Mouse (Mus musculus) C2C12 (cell line): ENCODE measurements around the gene Ccser2.

Experiments used
- CEBPB ChIP-seq: IDR thresholded peaks from one replicate; pipeline ENCODE4 v1.6.1; 2011; ENCODE audit warnings: low read depth, mild to moderate bottlenecking, control low read depth, moderate library complexity
- CTCF ChIP-seq: IDR thresholded peaks from one replicate; pipeline ENCODE4 v1.5.1; 2011; ENCODE audit not compliant: control insufficient read depth, insufficient read depth, insufficient read length
- MAX ChIP-seq: IDR thresholded peaks from one replicate; pipeline ENCODE4 v1.6.1; 2011; ENCODE audit warnings: mild to moderate bottlenecking, control low read depth
- MYOD1 ChIP-seq: IDR thresholded peaks from one replicate; pipeline ENCODE4 v1.6.1; 2011; ENCODE audit warnings: low read depth; ENCODE audit not compliant: control insufficient read depth, insufficient read length
- USF1 ChIP-seq: IDR thresholded peaks from one replicate; pipeline ENCODE4 v1.6.1; 2011; ENCODE audit warnings: low read depth, mild to moderate bottlenecking, control low read depth, moderate library complexity

GRCm38 (mm10) chr14:36921346-36922049 is 47.1 kb downstream of the Ccser2 start:
- no peak for TF ChIP-seq CTCF
- TF ChIP-seq MAX, result no peak
- no peak for TF ChIP-seq USF1
- TF ChIP-seq CEBPB, result no peak
- TF ChIP-seq MYOD1, result no peak
